Mouse (Mus musculus) brain, embryonic 18.5 days (tissue): Measurements from ENCODE around the gene Eif4e1b.
A peak's percentile ranks its signal among the peaks of the same experiment; 100 is the strongest.

Experiments
- DNase-seq: peaks from one replicate; pipeline ENCODE4 v3.0.0-alpha.2; 2012; ENCODE audit warnings: low read depth, low spot score

Gene Eif4e1b

GRCm38 (mm10) chr13:54783698-54784097 is at the start of gene Eif4e1b:
Eif4e1b (plus strand) TSS chr13:54783998.
- DNase-seq, result no peak

GRCm38 (mm10) chr13:54736931-54737330 is 46.9 kb upstream of the Eif4e1b start:
- DNase-seq, result no peak

- DNase-seq, result no peak
Measured at GRCm38 (mm10) chr13:54737488-54738212, 46.1 kb upstream of the Eif4e1b start.

GRCm38 (mm10) chr13:54738213-54738601 is 45.6 kb upstream of the Eif4e1b start:
- DNase-seq, result no peak

GRCm38 (mm10) chr13:54746110-54746509 is 37.7 kb upstream of the Eif4e1b start:
- no peak for DNase-seq

GRCm38 (mm10) chr13:54746896-54747295 is 36.9 kb upstream of the Eif4e1b start:
- no peak for DNase-seq

GRCm38 (mm10) chr13:54748190-54748589 is 35.6 kb upstream of the Eif4e1b start:
- no peak for DNase-seq

GRCm38 (mm10) chr13:54748721-54749060 is 35.1 kb upstream of the Eif4e1b start:
- DNase-seq, result no peak

GRCm38 (mm10) chr13:54749061-54749863 is 34.5 kb upstream of the Eif4e1b start:
- DNase-seq, result no peak

GRCm38 (mm10) chr13:54749864-54750411 is 33.9 kb upstream of the Eif4e1b start, which contains the start of gene Gprin1:
Gprin1 (minus strand) TSS chr13:54749874.
- DNase-seq, result no peak

GRCm38 (mm10) chr13:54750699-54751098 is 33.1 kb upstream of the Eif4e1b start:
- no peak for DNase-seq

GRCm38 (mm10) chr13:54752656-54753055 is 31.1 kb upstream of the Eif4e1b start:
- DNase-seq, result no peak

GRCm38 (mm10) chr13:54753733-54754132 is 30.1 kb upstream of the Eif4e1b start:
- DNase-seq, result no peak

GRCm38 (mm10) chr13:54754169-54755080 is 29.4 kb upstream of the Eif4e1b start:
- no peak for DNase-seq

- DNase-seq, result no peak
Measured at GRCm38 (mm10) chr13:54755201-54755830, 28.5 kb upstream of the Eif4e1b start.

- DNase-seq, result no peak
Measured at GRCm38 (mm10) chr13:54756156-54756712, 27.6 kb upstream of the Eif4e1b start.

- no peak for DNase-seq
Measured at GRCm38 (mm10) chr13:54757093-54757830, 26.5 kb upstream of the Eif4e1b start.

- DNase-seq, result peak; percentile 89
Measured at GRCm38 (mm10) chr13:54758045-54758755, 25.6 kb upstream of the Eif4e1b start.

GRCm38 (mm10) chr13:54758756-54759470 is 24.9 kb upstream of the Eif4e1b start:
- DNase-seq, result no peak
